Mouse (Mus musculus) Patski (cell line): ENCODE measurements around the gene Mecom. TPM values are rescaled to one million over a fixed set of nuclear protein-coding genes. Genes with fewer than 3 reads are reported as not detected.

ENCODE experiments used
- ATAC-seq: fragments of 100-300 bp; one replicate; pipeline ENCODE4 v1.8.0; 2021
- CTCF ChIA-PET: fragments of 350-600 bp; sonication (Branson Sonifier 250); formaldehyde crosslinking; loops from one replicate; lab custom pipeline; 2022; ENCODE audit warnings: inconsistent platforms; lab: Charles Lee
- POLR2A ChIA-PET: fragments of 350-600 bp; sonication (Branson Sonifier 250); formaldehyde crosslinking; loops from one replicate; lab custom pipeline; 2022; ENCODE audit warnings: antibody characterized with exemption, inconsistent platforms; lab: Charles Lee
- DNase-seq: peaks from one replicate; pipeline ENCODE4 v3.0.0-alpha.2; 2011; ENCODE audit warnings: low read depth, low spot score
- H3K27me3 ChIP-seq: fragments of 371-371 bp; one replicate; pipeline ENCODE4 v1.5.1; 2021
- CTCF ChIP-seq: fragments of 100-300 bp; IDR thresholded peaks from one replicate; pipeline ENCODE4 v1.5.1; 2021
- in situ Hi-C: fragments of 300-500 bp; cut with MboI; formaldehyde crosslinking; loops from 3 replicates; pipeline ENCODE4 v1.11.1; 2018; ENCODE audit warnings: low pct_unique_long_range_greater_than_20kb, mixed read lengths
- polyA plus RNA-seq: library from polyadenylated mRNA; unstranded; gene quantifications from one replicate; pipeline ENCODE4 v1.2.3, GENCODE M21; 2021

Gene Mecom
- polyA plus RNA-seq, 1 experiment from 2014 or later: 18.4 TPM

GRCm38 (mm10) chr3:30012150-30012549, 535.7 kb downstream of the Mecom start:
- ATAC-seq (peak; percentile 33), DNase-seq (no peak)
- TF ChIP-seq CTCF: no peak
- in situ Hi-C loops: loop anchor here (10.0 kb wide), 1 partner anchor 543 kb away; no protein-coding TSS in a partner anchor
- CTCF ChIA-PET: interaction anchor here (1.3 to 3.4 kb wide), 4 partner anchors 14 to 436 kb away, joined by 3 to 20 read pairs (median 4); no protein-coding TSS in a partner anchor
- POLR2A ChIA-PET: interaction anchor here (0.6 to 0.7 kb wide), 3 partner anchors 15 to 955 kb away, joined by 3 to 4 read pairs (median 3); no protein-coding TSS in a partner anchor
- H3K27me3 ChIP-seq: no peaks in the 10 kb centered on the region

- no peaks in the 10 kb centered on the region for H3K27me3 ChIP-seq
- POLR2A ChIA-PET: interaction anchor here (0.6 to 0.7 kb wide), 3 partner anchors 14 to 956 kb away, joined by 3 to 4 read pairs (median 3); no protein-coding TSS in a partner anchor
- CTCF ChIA-PET: interaction anchor here (1.2 to 3.4 kb wide), 3 partner anchors 12 to 20 kb away, joined by 4 to 20 read pairs (median 4); no protein-coding TSS in a partner anchor
- DNase-seq (no peak), ATAC-seq (no peak)
- in situ Hi-C loops: loop anchor here (10.0 kb wide), 1 partner anchor 543 kb away; no protein-coding TSS in a partner anchor
- TF ChIP-seq CTCF: no peak
These were observed 536.1 kb downstream of the Mecom start for GRCm38 (mm10) chr3:30011712-30012111.

GRCm38 (mm10) chr3:30010889-30011288, 536.9 kb downstream of the Mecom start:
- in situ Hi-C loops: loop anchor here (10.0 kb wide), 1 partner anchor 544 kb away; no protein-coding TSS in a partner anchor
- H3K27me3 ChIP-seq: no peaks in the 10 kb centered on the region
- no peak for TF ChIP-seq CTCF
- CTCF ChIA-PET: interaction anchor here (1.2 kb wide), 1 partner anchor 11 kb away, joined by 4 read pairs; no protein-coding TSS in a partner anchor
- DNase-seq (no peak), ATAC-seq (no peak)
- POLR2A ChIA-PET: no interaction called here

GRCm38 (mm10) chr3:30009596-30009995, 538.2 kb downstream of the Mecom start:
- in situ Hi-C loops: loop anchor here (10.0 kb wide), 1 partner anchor 505 kb away; no protein-coding TSS in a partner anchor
- CTCF ChIA-PET: interaction anchor here (1.4 to 1.5 kb wide), 2 partner anchors 11 to 32 kb away, joined by 3 to 5 read pairs; no protein-coding TSS in a partner anchor
- DNase-seq (no peak), ATAC-seq (no peak)
- no peak for TF ChIP-seq CTCF
- POLR2A ChIA-PET: interaction anchor here (0.5 kb wide), 1 partner anchor 28 kb away, joined by 3 read pairs; no protein-coding TSS in a partner anchor
- no peaks in the 10 kb centered on the region for H3K27me3 ChIP-seq

GRCm38 (mm10) chr3:30004888-30005405, 542.9 kb downstream of the Mecom start:
- ChIA-PET POLR2A (interaction anchor here (0.5 kb wide), 1 partner anchor 199 kb away, joined by 3 read pairs; no protein-coding TSS in a partner anchor), CTCF (interaction anchor here (0.8 to 6.3 kb wide), 9 partner anchors 10 to 587 kb away, joined by 3 to 37 read pairs (median 4); no protein-coding TSS in a partner anchor)
- no peak for TF ChIP-seq CTCF
- ATAC-seq (peak; percentile 87), DNase-seq (no peak)
- H3K27me3 ChIP-seq: no peaks in the 10 kb centered on the region
- in situ Hi-C loops: loop anchor here (10.0 kb wide), 1 partner anchor 510 kb away; no protein-coding TSS in a partner anchor

- no peaks in the 10 kb centered on the region for H3K27me3 ChIP-seq
- DNase-seq: no peak
- in situ Hi-C loops: loop anchor here (10.0 kb wide), 1 partner anchor 515 kb away; no protein-coding TSS in a partner anchor
- no peak for TF ChIP-seq CTCF
- POLR2A ChIA-PET: no interaction called here
- CTCF ChIA-PET: interaction anchor here (1.0 to 3.6 kb wide), 6 partner anchors 10 to 187 kb away, joined by 3 to 20 read pairs (median 4); no protein-coding TSS in a partner anchor
- ATAC-seq: no peak
These were observed 547.5 kb downstream of the Mecom start for GRCm38 (mm10) chr3:30000260-30000659.

GRCm38 (mm10) chr3:29999035-29999434, 548.8 kb downstream of the Mecom start:
- no peak for DNase-seq
- in situ Hi-C loops: no loop called here
- ATAC-seq: no peak
- ChIA-PET CTCF (interaction anchor here (0.6 to 3.6 kb wide), 18 partner anchors 9 to 506 kb away, joined by 3 to 20 read pairs (median 4); no protein-coding TSS in a partner anchor), POLR2A (interaction anchor here (1.0 kb wide), 1 partner anchor 15 kb away, joined by 3 read pairs; no protein-coding TSS in a partner anchor)
- H3K27me3 ChIP-seq: no peaks in the 10 kb centered on the region
- peak; percentile 72 for TF ChIP-seq CTCF

GRCm38 (mm10) chr3:29997068-29997467, 550.7 kb downstream of the Mecom start:
- DNase-seq (no peak), ATAC-seq (no peak)
- in situ Hi-C loops: no loop called here
- no peaks in the 10 kb centered on the region for H3K27me3 ChIP-seq
- POLR2A ChIA-PET: no interaction called here
- TF ChIP-seq CTCF: peak; percentile 59
- CTCF ChIA-PET: interaction anchor here (0.9 to 3.6 kb wide), 2 partner anchors 17 to 104 kb away, joined by 3 to 20 read pairs; no protein-coding TSS in a partner anchor

GRCm38 (mm10) chr3:29993346-29993745, 554.5 kb downstream of the Mecom start:
- no peaks in the 10 kb centered on the region for H3K27me3 ChIP-seq
- ChIA-PET CTCF (interaction anchor here (1.2 to 2.0 kb wide), 4 partner anchors 9 to 22 kb away, joined by 3 to 13 read pairs (median 4); no protein-coding TSS in a partner anchor), POLR2A (no interaction called here)
- in situ Hi-C loops: no loop called here
- no peak for TF ChIP-seq CTCF
- no peak for ATAC-seq
- DNase-seq: no peak

GRCm38 (mm10) chr3:29991523-29991922, 556.3 kb downstream of the Mecom start:
- CTCF ChIA-PET: interaction anchor here (1.5 to 3.6 kb wide), 3 partner anchors 8 to 15 kb away, joined by 4 to 11 read pairs (median 5); no protein-coding TSS in a partner anchor

More at GRCm38 (mm10) chr3:29991523-29991922, 556.3 kb downstream of the Mecom start:
- TF ChIP-seq CTCF: no peak
- in situ Hi-C loops: no loop called here
- no peaks in the 10 kb centered on the region for H3K27me3 ChIP-seq
- no peak for DNase-seq
- ATAC-seq: no peak
- POLR2A ChIA-PET: no interaction called here
